Mouse (Mus musculus): ENCODE measurements at regions not wholly inside any gene's neighbourhood (a gene's known extent, or its start where the extent isn't known, plus 50 kb on each side); places are given as distances from the start of the nearest gene placed in this dataset.

DNA sequence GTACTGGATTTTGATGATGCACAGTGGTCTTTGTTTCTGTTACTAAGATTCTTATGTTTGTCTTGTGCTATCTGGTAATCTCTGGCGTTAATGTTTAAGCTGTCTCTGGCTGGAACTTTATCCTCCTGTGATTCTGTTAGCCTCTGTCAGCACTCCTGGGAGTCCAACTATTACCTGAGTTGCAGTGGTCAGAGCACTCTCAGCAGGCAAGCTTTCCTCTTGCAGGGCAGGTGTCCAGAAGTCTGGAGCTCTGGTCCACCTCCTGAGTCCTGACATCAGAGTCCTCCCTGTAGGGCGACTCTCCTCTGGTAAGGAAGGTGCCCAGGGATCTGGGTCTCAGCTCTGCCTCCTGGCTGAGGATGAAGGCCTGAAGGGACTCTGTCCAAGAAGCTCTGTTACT is 760.8 kb downstream of the Mat2b start:
- TF ChIP-seq POU5F1 (IDR thresholded peaks at IDR 0.05; ENCODE audit: borderline replicate concordance, low read length) (no peak), CTCF (conservative IDR thresholded peaks at IDR 0.05; ENCODE audit: low read length) (no peak), NANOG (IDR thresholded peaks at IDR 0.05; ENCODE audit: borderline replicate concordance, low read length) (no peak)
